ENCODE assay signal across 17 mouse cellular contexts in the genomic region with DNA sequence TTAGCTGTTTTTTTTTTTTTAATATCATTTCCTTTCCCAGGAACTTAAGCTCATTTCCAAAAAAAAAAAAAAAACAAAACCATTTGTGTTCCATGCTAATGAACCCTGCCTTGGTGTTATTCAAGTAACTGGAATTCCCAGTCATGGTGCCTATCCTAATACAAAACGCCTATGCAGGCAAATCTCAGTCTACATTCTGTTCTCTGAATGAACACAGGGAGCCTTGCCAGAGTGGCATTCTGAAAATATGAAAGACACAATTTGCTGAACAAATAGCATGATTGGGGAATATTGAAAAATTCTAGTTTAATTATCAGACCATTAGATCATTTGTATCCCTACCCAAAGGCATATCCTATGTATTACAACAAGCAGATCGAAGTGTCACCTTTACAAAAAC.
"Had no signal": no experiment of that assay in that cellular context is flagged by ENCODE, and none has a peak within 500 bp of the region (broad histone marks: within the 10 kb centered on the region; RNA-seq: fewer than 3 reads in every experiment).

No protein-coding gene starts in this region.

- H3K9ac ChIP-seq: lung, embryonic 15.5 days; midbrain, embryonic 13.5 days; midbrain, embryonic 15.5 days; neural tube, embryonic 12.5 days; stomach, embryonic 15.5 days had no signal

- H3K27ac ChIP-seq: lung, embryonic 15.5 days; macrophage; midbrain, embryonic 13.5 days; midbrain, embryonic 15.5 days; neural tube, embryonic 12.5 days; stomach, embryonic 15.5 days; stomach, postnatal 0 days had no signal

- ATAC-seq: lung, postnatal 0 days; midbrain, embryonic 13.5 days; midbrain, embryonic 15.5 days had no signal

- DNase-seq: lung, adult 2 months; lung, postnatal 14 days; lung, postnatal 36 days; right cerebral cortex, postnatal 14 days; thymus, adult 2 months; thymus, postnatal 25 days; thymus, postnatal 4 days had no signal

- H3K4me1 ChIP-seq: lung, embryonic 15.5 days; megakaryocyte, embryonic 14.5 days; neural tube, embryonic 12.5 days; stomach, embryonic 15.5 days had no signal

- H3K4me2 ChIP-seq: lung, embryonic 15.5 days; midbrain, embryonic 11.5 days; midbrain, embryonic 13.5 days; midbrain, embryonic 15.5 days; neural tube, embryonic 12.5 days; stomach, embryonic 15.5 days had no signal

- H3K4me3 ChIP-seq: lung, embryonic 15.5 days; megakaryocyte, embryonic 14.5 days; midbrain, embryonic 13.5 days; midbrain, embryonic 15.5 days; neural tube, embryonic 12.5 days; stomach, embryonic 15.5 days had no signal

- H3K36me3 ChIP-seq: lung, embryonic 15.5 days; midbrain, embryonic 13.5 days; midbrain, embryonic 15.5 days; neural tube, embryonic 12.5 days; stomach, embryonic 15.5 days had no signal

- H3K9me3 ChIP-seq: lung, embryonic 15.5 days; megakaryocyte, embryonic 14.5 days; midbrain, embryonic 13.5 days; midbrain, embryonic 15.5 days; neural tube, embryonic 12.5 days; stomach, embryonic 15.5 days had no signal

- H3K27me3 ChIP-seq: lung, embryonic 15.5 days; megakaryocyte, embryonic 14.5 days; midbrain, embryonic 13.5 days; midbrain, embryonic 15.5 days; neural tube, embryonic 12.5 days; stomach, embryonic 15.5 days had no signal
